Mouse (Mus musculus) retina, postnatal 7 days (tissue): ENCODE data around the gene Gm45808.
"Not testable (repeated sequence)": the region's sequence is repeated elsewhere in the genome, so short reads cannot be mapped to it uniquely, and the experiment has no call there.

Experiments used
- DNase-seq: peaks from one replicate; pipeline ENCODE4 v3.0.0-alpha.2; 2012; ENCODE audit warnings: low read depth, low spot score

Gm45808 gene

GRCm38 (mm10) chr7:45470869-45471268 lies 15.7 kb downstream of the Gm45808 start:
- no peak for DNase-seq

- DNase-seq, result no peak
These were observed 19.4 kb downstream of the Gm45808 start for GRCm38 (mm10) chr7:45467090-45467670.

DNA sequence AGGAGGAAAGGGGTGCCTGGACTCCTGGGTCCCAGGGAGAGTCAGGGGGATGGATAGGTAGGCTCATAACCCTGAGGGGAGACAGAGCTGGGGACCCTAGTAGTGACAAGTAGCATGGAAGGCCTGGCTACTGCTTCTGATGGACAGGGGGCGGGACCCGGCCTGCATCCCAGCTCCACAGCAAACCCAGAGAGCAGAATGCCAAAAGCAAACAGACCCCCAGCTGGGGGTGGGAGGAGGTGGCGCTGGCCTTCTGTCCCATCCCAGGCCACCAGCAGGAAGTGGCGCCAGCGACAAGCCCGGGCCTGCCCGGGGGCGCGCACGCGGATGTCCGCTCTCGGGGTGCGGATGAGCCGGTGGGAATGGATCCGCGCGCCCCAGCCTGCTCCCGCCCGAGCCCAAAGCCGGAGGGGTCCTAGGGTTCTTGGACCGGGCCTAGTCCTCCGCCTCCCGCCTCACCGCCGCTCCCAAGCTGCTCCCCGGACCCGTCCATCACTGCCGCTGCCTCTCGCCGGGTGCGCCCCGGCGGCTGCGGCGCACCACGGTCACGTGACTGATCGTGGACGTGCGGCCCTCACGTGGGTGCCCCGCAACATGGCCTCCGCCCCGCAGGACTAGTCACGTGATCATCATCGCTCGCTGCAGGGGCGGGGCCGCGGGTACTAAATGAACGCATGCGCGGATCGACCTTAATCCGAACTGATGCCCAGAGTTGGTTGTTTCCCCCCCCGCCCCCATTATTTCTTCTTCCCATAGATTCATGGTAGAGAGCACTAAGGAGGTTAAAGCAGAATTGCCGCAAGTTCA lies 20.1 kb downstream of the Gm45808 start, which contains the start of gene Bax:
Gene Bax (minus strand): TSS at position 616 of the 807 bp plus-strand sequence.
- DNase-seq, result peak; percentile 96

DNA sequence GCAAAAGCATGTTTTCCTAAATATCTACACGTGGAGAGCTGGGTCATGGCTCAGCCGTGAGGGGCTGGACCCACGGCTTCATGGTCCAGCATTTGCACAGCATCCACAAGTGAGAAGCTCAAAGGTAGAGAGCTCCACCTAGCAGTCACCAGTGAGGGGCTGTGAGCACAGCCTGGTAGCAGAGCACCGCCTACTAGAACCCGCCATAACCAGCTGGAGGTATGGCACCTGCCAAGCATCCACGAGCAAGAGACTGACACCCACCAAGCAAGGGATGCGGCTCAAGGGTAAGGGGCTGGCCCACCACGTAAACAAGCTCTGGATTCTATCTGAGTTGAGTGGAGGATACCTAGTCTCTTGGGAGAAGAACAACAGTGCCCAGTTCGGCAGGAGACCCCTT lies 21.1 kb downstream of the Gm45808 start:
- no peak for DNase-seq

- DNase-seq, result no peak
These were observed 21.5 kb downstream of the Gm45808 start for GRCm38 (mm10) chr7:45465112-45465511.

DNA sequence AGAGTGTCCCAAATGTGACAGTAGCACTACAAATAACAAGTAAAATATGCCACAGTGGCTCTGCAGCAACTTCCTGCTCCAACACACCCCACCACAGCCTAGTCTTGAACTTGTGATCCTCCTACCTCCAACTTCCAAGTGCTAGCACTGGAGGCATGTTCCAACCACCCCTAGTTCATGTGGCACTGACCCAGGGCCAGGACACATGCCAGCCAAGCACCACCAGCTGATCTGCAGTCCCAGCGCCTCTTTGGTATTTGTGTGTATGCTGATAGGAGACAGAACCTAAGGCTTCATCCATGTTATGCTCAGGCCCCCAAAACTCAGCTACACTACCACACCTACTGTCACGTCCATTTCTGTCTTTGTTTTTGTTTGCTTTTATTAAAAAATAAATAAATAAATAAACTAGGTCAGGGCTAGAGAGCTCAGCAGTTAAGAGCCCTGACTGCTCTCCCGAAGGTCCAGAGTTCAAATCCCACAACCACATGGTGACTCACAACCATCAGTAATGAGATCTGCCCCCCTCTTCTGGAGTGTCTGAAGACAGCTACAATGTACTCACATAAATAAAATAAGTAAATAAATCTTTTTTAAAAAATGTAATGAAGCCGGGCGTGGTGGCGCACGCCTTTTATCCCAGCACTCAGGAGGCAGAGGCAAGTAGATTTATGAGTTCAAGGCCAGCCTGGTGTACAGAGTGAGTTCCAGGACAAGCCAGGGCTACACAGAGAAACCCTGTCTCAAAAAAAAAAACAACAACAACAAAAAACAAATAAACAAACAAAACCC lies 22.4 kb downstream of the Gm45808 start:
- no peak for DNase-seq

GRCm38 (mm10) chr7:45462868-45463267 lies 23.7 kb downstream of the Gm45808 start:
- DNase-seq, result not testable (repeated sequence)

- DNase-seq, result no peak
These were observed 24.3 kb downstream of the Gm45808 start for GRCm38 (mm10) chr7:45462325-45462724.

DNA sequence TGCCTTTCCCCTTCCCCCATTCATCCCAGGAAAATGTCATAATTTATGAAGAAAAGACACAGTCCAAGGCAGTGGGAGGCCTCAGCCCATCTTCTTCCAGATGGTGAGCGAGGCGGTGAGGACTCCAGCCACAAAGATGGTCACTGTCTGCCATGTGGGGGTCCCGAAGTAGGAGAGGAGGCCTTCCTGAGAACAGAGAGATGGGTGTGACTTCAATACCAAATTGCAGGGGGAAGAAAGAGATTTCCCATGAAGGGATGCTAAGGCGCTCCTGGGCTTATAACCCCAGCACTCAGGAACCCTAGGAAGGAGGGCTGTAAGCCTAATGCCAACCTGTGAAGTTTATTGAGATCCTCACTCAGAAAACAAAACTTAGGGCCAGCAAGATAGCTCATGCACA lies 24.8 kb downstream of the Gm45808 start:
- DNase-seq, result no peak

DNA sequence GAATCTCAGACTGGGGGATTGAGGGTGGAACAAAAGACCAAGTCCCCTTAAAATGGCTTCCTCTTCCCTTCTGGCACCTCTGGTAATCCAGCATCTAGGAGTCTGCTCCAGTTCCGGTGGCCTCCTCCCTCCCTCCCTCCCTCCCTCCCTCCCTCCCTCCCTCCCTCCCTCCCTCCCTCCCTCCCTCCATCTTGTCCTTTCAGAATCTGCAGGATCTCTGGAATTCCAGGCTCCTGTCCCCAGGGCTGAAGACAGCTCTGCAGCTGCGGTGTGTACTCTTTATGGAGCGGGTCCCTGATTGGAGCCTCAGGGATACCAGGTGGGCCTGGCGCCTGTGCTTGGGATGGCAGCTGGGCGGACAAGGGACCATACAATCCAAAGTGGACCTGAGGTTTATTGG lies 25.3 kb downstream of the Gm45808 start:
- no peak for DNase-seq

- DNase-seq, result no peak
These were observed 25.7 kb downstream of the Gm45808 start for GRCm38 (mm10) chr7:45460860-45461314.

DNA sequence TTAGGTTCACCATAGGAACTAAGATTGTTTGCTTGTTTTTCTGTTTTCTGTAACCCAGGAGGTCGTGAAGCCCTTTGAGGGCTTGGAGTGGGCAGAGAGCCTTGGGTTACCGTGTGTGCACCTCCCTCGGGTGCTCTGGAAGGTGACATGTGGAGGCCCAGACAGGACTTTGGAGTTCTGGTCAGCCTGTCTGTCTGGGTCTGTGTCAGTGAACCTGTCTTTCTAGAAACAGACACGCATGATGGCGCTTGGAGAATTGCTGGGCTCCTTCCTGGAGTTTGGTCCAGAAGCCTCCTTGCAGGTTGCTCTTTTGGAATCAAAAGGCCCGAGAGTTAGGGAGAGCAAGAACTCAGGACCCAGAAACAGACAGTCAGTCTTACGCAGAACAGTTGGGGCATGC lies 26.2 kb downstream of the Gm45808 start:
- no peak for DNase-seq

GRCm38 (mm10) chr7:45459564-45460140 lies 27.0 kb downstream of the Gm45808 start, which contains the start of gene Ftl1:
Gene Ftl1 (minus strand): TSS chr7:45459884.
- peak; percentile 95 for DNase-seq

GRCm38 (mm10) chr7:45458748-45459563 lies 27.7 kb downstream of the Gm45808 start:
- peak; percentile 72 for DNase-seq

DNA sequence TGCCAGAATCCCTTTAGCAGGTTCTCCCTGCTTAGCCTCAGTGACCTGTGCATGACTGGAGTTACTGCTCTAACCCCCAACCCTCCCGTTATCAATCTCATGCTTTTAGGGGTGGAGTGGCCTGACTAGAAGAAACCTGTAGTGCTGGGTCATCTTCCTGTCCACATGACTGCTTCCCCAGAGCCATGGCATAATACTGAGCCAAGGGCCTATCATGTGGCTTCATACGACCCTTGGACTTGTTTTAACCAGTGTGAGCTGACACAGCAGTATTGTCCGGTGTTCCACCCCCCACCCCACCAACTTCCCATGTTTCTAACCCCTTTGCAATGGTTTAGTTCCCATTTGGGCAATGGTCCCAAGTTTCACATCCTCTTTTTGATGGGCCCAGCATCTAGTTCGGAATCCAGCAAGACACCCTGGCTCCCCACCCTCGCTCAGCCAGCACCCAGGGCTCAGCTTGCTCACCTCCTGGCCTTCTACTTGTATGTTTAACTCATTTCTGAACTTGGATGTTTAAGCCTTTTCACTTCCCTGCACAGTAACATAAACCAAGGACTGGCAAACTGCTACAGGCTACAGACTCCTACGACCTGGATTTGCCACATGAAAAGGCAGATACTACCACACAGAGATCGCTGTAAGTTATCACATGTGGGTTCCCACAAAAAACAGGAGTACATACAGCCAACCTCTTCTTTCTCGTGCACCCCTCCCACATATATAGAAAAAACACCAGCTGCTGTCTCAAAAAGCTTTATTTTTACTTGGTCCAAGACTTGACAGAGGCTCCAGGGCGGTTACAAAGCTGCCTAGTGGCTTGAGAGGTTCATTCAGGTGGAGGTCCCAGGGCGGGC lies 29.2 kb downstream of the Gm45808 start:
- no peak for DNase-seq

- DNase-seq, result no peak
These were observed 29.8 kb downstream of the Gm45808 start for GRCm38 (mm10) chr7:45456721-45457203.

GRCm38 (mm10) chr7:45455932-45456696 lies 30.5 kb downstream of the Gm45808 start:
- DNase-seq, result no peak

- no peak for DNase-seq
These were observed 31.6 kb downstream of the Gm45808 start for GRCm38 (mm10) chr7:45454971-45455370.
